Mouse (Mus musculus) right cerebral cortex, postnatal 4 days (tissue): ENCODE results near the gene Usp39.

Experiments
- DNase-seq: peaks from one replicate; pipeline ENCODE4 v3.0.0-alpha.2; 2022

The Usp39 gene

DNA sequence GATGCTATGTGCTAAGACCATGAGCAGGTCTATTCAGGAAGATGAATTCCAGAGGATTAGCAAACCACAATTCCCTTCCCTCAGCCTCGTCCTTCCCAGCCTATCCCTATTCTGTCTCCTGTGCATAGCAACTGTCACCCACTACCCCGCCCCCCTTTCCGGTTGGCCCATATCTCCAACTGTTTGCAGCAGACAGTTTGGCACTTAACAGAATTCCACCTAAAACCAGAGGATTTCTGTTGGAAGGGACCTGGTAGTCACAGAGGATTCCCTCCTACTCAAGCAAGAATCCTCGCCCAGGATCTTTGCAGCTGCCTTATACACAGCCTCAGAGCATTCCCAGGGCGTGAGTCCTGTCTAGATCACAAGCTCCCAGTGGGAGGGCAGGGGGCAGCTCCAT, 26.2 kb upstream of the Usp39 start:
- DNase-seq, result no peak

- DNase-seq, result no peak
These were observed 25.1 kb upstream of the Usp39 start for GRCm38 (mm10) chr6:72370091-72370490.

GRCm38 (mm10) chr6:72369557-72369956, 24.6 kb upstream of the Usp39 start:
- no peak for DNase-seq

DNA sequence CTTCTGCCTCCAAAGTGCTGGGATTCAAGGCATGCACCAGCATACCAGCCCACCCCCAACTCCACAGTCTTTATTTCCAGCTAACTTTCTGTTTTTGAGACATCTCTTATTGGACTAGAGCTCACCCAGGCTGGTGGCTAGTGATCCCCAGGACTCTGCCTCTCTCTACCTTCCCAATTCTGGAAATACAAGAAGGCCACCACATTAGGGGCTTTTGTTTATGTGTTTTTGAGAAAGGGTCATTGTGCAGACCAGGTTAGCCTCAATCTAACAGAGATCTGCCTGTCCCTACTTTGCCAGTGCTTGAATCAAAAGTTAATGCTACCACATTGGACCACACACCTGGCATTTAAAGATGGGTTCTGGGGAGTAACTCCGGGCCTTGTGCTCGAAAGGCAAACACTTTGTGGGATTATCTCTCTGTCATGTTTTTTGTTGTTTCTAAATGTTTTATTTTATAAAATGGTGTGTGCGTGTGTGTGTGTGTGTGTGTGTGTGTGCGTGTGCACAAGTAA, 22.5 kb upstream of the Usp39 start:
- no peak for DNase-seq

DNA sequence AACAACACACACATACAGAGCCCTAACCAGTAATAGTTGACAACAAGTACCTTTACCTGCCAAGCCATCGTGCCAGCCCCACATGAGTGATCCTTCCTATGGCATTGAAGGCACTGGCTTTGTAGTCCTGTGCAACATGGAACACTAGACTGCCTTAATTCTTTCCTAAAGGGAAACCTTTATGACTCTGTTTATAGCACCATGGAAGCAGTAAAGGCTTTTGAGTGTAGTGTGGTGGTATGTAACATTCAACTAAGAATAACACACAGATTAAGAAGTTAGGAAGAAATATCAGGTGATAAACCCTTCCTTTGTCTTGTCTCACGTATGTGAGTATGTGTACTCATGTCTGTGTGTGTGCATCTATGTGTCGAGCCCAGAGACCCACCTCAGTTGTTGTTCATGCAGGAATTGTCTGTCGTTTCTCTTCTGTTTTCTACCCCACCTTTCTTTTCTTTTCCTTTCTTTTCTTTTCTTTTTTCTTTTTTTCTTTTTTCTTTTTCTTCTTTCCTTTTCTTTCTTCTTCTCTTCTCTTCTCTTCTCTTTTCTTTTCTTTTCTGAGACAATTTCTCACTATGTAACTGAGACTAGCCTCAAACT, 22.0 kb upstream of the Usp39 start, which contains the start of gene Rnf181:
Gene Rnf181 (minus strand): TSS at position 113 of the 600 bp plus-strand sequence.
- no peak for DNase-seq

DNA sequence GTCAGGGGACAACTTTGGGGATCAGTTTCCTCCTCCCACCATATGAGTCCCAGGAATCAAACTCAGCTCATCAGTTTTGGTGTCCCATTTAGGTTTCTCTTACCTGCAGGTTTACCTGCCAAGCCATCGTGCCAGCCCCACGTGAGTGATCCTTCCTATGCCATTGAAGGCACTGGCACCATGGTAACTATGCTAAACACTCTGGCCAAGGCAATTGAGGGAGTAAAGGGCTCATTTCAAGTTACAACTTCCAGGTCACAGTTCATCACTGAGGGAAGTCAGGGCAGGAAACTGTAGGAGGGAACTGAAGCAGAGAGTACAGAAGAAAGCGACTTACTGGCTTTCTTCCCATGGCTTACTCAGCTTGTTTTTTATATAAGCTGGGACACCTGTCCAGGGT, 21.3 kb upstream of the Usp39 start:
- no peak for DNase-seq

- DNase-seq, result no peak
These were observed 20.0 kb upstream of the Usp39 start for GRCm38 (mm10) chr6:72364985-72365384.

DNA sequence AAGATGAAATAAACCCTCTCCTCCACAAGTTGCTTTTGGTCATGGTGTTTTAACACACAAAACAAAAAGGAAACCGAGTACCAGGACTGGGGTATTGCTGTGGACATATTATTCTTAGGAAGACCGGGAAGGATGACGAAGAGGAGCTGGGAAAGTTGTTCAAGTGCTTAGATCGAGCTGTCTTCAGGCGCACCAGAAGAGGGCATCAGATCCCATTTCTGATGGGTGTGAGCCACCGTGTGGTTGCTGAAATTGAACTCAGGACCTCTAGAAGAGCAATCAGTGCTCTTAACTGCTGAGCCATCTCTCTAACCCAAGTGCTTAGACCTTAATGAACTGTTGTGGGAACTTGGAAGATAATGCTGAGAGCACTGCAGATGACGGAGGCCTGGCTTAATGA, 19.0 kb upstream of the Usp39 start:
- DNase-seq, result no peak

DNA sequence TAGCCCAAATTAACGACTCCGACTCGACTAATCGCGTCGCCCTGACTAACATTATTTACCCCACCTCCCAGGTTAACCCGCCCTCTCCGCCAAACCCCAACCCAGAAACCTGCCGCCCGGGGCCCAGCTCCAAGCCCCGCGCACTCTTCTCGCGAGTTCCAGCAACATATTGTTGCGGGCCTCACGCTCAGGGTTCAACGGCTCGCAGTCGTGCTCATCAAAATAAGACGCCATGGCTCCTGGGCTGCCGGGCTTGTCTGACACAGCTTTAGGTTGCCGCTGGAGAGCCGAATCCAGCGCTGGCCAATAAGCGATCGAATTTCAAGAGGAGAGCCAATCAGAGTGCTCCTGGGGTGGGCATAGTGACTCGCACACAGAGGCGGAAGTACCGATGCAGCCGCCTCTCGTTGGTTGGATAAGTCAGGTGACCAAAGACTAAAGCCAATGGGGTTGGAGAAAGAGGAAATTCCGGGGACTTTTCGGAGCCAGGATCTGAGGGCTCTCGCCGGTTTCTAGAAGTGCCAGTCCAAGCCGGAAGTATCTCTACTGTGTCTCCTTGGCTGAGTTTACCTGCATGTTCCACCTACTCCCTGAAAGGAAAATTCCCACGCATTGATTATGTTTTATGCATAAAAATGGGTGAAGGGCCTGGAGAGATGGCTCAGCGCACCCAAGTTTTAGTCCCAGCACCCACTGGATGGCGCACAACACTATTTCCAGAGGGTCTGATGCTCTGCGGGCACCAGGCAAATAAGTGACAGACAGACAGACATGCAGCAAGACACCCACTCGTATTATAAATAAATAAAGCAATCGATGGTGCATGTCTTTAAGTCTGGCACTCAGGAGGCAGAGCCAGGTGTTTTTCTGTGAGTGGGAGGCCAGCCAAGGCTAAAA, 17.4 kb upstream of the Usp39 start:
- DNase-seq, result peak; percentile 86

DNA sequence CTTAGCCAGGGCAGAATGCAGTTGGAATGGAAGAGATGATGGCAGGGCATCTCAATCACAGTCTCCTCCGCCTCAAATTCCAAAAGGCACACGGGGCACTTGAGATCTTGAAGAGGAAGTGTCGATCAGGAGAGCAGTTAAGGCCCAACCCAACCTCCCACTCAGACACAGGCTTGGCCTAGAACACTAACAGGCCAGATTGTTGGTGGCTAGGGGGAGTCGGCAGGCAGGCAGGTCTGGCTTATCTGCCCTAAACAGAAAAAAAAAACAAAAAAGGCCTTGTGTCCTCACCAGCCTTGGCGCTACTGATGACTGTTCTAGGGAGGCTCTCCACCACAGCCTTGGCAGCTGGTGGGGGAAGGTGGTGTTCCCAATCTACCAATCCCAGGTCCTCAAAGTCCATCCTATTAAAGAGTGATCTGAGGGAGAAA, 16.2 kb upstream of the Usp39 start:
- DNase-seq, result no peak

DNA sequence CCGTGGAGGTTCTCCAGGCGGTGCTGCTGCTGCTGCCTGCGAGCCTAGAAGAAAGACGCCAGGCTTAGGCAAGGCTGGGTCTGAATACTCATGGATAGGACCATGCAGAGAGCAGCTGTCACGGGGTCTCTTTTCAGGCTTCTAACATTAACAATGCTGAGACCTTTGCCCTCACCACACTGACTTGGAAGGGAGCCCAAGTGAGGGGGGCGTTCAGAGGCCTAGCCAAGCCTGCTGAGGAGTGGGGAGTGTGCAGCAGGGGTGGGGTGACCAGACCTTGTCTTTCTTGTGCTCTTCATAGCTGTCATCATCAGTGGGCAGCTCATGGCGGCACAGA, 15.6 kb upstream of the Usp39 start:
- DNase-seq, result no peak

DNA sequence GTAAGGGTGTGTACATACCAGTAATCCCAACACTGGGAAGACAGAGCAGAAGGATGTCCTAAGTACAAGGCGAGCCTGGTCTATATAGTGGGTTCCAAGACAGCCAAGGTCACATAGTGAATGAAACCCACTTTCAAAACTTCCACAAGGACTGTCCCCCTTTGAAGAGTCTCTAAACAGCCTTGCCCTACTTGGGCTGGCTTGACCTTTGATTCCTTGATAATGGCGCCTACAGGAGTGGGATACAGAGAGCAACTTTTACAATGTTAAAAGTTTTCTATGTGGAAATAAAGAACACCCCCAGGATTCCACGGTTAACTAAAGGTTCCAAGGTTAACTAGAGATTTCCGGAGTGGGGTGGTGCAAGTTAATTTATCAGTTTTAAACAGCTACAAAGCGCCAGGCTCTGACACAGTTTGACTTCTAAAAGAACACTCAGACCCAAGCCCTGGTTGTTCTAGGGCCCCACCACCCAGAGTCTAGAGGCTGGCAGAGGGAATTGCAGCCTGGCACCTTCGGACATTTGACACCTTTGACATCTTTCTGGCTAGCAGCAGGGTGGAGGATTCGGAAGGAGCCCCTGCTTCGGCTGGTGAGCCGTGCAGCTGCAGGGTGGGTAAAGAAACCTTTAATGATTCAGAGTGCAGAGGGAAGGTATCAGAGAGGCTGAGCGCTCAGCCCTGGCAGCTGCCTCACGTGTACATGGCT, 15.1 kb upstream of the Usp39 start:
- no peak for DNase-seq

GRCm38 (mm10) chr6:72359343-72359742, 14.4 kb upstream of the Usp39 start:
- no peak for DNase-seq

GRCm38 (mm10) chr6:72358086-72358764, 13.2 kb upstream of the Usp39 start:
- no peak for DNase-seq

- DNase-seq, result no peak
These were observed 12.4 kb upstream of the Usp39 start for GRCm38 (mm10) chr6:72357164-72358079.

DNA sequence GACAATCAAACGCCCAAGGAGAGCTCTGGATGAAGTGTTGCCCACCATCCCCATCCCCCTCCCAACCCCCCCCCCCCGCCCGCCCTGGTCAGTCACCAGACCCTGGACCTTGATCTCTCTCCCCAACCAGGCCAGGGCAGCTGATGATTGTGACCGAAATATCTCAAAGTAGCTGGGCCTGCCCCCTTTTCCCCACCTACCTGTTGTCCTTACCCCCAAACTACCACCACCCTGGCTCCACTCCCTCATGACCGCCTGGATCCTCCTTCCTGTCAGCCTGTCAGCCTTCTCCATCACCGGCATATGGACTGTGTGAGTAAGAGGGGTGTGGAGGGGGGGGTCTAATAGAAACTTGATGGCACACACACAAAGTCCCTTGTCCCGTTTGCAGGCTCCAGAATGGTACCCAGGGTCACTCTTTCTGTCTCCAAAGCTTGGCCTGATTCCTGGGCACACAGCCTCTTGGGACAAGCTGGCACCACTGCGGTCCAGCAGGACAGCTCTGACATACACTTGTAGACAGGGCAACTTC, 11.1 kb upstream of the Usp39 start:
- no peak for DNase-seq

GRCm38 (mm10) chr6:72355066-72355911, 10.3 kb upstream of the Usp39 start, which contains the start of gene Tmem150a:
Tmem150a (plus strand) TSS chr6:72355447.
- peak; percentile 77 for DNase-seq

DNA sequence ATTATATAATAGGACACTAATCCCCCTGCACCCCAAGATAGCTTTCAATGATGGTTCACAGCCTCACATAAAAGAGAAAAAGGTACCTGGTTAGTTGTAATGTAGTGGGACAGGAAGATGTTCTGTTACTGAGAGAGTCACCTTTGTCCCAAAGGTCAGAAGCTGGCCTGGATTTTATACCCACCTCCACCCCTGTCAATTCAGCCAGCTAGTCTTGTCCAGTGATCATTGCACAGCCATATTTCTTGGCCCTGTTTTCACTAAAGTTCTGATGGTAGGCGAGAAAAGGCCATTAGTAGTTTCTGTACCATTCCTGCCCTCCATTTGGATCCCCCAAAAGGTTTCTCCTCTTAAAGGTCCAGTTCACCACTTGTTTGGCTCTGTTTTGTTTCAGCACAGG, 9.0 kb upstream of the Usp39 start:
- no peak for DNase-seq

DNA sequence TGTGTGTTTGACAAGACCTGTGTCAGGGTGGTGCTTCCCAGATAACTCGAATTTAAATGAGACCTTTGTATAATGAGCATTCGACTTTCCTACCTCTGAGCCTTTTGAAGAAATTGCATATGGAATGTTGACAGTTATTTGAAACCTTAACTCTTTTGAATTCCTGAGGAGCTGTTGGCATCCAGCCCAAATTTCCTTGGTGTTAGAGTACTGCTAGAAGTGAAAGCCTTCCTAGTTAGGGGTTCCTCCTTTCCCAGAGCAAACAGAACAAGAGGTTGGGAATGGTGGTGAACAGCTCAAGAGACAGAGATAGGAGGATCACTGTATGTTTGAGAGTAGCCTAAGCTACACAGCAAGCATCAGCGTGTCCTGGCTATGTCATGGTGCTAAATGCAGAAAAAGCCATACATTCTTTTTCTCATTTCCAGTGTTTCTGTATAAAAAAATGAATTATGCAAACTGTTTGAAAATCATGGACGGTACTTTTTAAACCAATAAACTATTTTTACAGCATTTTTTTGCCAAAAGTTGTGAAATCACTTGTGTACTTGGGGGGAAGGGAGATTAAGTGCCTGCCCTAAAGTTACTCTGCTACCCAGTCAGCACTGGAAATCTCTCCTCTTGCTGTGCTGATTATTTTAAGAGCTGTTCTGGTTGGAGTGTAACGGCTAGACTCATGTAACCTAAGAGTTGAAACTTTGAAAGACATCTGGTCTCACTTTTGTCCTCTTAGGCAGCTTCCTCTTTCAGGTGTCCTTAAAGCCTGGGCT, 7.8 kb upstream of the Usp39 start:
- DNase-seq, result no peak

DNA sequence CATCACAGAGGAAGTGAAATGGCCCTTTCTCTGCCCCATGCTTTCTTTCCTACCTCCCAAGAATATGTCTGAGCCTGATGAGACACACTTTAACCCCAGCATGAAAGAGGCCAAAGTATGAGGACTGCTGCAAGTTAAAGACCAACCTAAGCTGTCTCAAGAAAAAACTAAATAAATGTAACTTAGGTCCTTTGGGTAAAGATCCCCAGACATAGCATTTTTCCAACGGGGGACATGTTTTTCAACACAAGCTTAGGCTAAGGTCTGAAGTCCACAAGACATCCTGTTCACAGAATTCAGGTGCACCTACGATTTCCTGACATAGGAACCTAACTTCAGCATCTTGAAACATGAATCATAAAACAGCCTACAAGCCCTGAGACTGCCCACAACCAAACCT, 5.2 kb upstream of the Usp39 start:
- DNase-seq, result no peak
